Mouse (Mus musculus) hindbrain, embryonic 10.5 days (tissue): ENCODE data around the gene Kank1. TPM values are rescaled to one million over a fixed set of nuclear protein-coding genes. Genes with fewer than 3 reads are reported as not detected.

Source experiments
- DNase-seq: peaks from one replicate; pipeline ENCODE4 v3.0.0-alpha.2; 2017; ENCODE audit warnings: low spot score
- H3K27ac ChIP-seq: fragments of 300-500 bp; sonication (generic); 2 replicates; pipeline ENCODE4 v1.5.1; 2016; ENCODE audit warnings: mild to moderate bottlenecking, moderate library complexity
- H3K27me3 ChIP-seq: fragments of 300-500 bp; sonication (generic); 2 replicates; pipeline ENCODE4 v1.6.1; 2016; ENCODE audit warnings: mild to moderate bottlenecking; ENCODE audit not compliant: poor library complexity, insufficient read depth, severe bottlenecking
- H3K36me3 ChIP-seq: fragments of 300-500 bp; sonication (generic); 2 replicates; pipeline ENCODE4 v1.6.1; 2016; ENCODE audit warnings: mild to moderate bottlenecking, moderate library complexity
- H3K4me1 ChIP-seq: fragments of 300-500 bp; sonication (generic); replicated peaks from 2 replicates; pipeline ENCODE4 v1.6.1; 2016; ENCODE audit warnings: mild to moderate bottlenecking
- H3K4me3 ChIP-seq: fragments of 300-500 bp; sonication (generic); 2 replicates; pipeline ENCODE4 v1.5.1; 2016; ENCODE audit warnings: mild to moderate bottlenecking, moderate library complexity
- H3K9me3 ChIP-seq: fragments of 300-500 bp; sonication (generic); 2 replicates; pipeline ENCODE4 v1.6.1; 2016; ENCODE audit warnings: mild to moderate bottlenecking, moderate library complexity
- WGBS: fragments of 180-500 bp; shearing (Covaris S2); methylation state at CpG from one replicate; pipeline ENCODE4 v1.1.7; 2016; 5-methylcytosine and 5-hydroxymethylcytosine counted together
- polyA plus RNA-seq: library from polyadenylated mRNA; unstranded; fragments of >200 nt; fragmentation: Nextera tagmentation; extraction: Ambion mirVana; gene quantifications from 2 replicates; pipeline ENCODE4 v1.2.1, GENCODE M21; 2016

The Kank1 gene
- polyA plus RNA-seq, 1 experiment from 2014 or later = 18.4 TPM

- Histone ChIP-seq H3K9me3 (no peaks in the 10 kb centered on the region), H3K27ac (peak overlapping the region; percentile 87), H3K27me3 (peaks cover 6% of the 10 kb centered on the region; the same call in 1 of the 2 replicates), H3K4me1 (peaks cover 26% of the 10 kb centered on the region), H3K36me3 (peaks cover 27% of the 10 kb centered on the region), H3K4me3 (peak overlapping the region; percentile 57)
- DNase-seq = peak; percentile 70
- WGBS = 1% methylated on average over 28 of the region's 28 CpGs
Observed at GRCm38 (mm10) chr19:25406481-25407184, 169.9 kb downstream of the Kank1 start.

- peaks cover 33% of the 10 kb centered on the region for H3K36me3 ChIP-seq
- H3K4me3 ChIP-seq = peak overlapping the region; percentile 57
- H3K9me3 ChIP-seq = no peaks in the 10 kb centered on the region
- DNase-seq = peak; percentile 13
- peaks cover 26% of the 10 kb centered on the region for H3K4me1 ChIP-seq
- H3K27ac ChIP-seq = peak overlapping the region; percentile 87
- peaks cover 6% of the 10 kb centered on the region; the same call in 1 of the 2 replicates for H3K27me3 ChIP-seq
- 20% methylated on average over 10 of the region's 10 CpGs for WGBS
Observed at GRCm38 (mm10) chr19:25407185-25407886, 170.6 kb downstream of the Kank1 start.

DNA sequence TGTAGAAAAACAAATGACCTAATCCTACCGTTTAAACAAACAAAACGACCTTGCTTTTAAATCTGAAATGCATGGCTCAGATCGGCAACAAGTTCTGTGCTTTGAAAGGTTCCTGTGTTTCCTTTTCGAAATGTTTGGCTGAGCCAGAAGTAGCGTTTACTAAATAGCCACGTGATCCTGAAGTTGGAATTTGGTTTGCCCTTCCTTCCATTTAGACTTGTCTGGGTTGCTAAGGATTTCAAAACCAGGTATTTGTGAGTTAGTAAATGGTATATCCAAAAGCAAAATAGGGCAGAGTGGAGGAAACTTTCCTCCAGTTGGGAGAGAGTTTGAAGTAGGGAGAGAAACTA, 171.1 kb downstream of the Kank1 start:
- Histone ChIP-seq H3K27ac (peak overlapping the region; percentile 56; the same call in 1 of the 2 replicates), H3K9me3 (no peaks in the 10 kb centered on the region), H3K36me3 (peaks cover 33% of the 10 kb centered on the region), H3K4me1 (peaks cover 26% of the 10 kb centered on the region), H3K4me3 (peak overlapping the region; percentile 57; the same call in 1 of the 2 replicates), H3K27me3 (peaks cover 6% of the 10 kb centered on the region; the same call in 1 of the 2 replicates)
- 47% methylated on average over 6 of the region's 6 CpGs for WGBS
- no peak for DNase-seq

GRCm38 (mm10) chr19:25409239-25409638, 172.5 kb downstream of the Kank1 start:
- 94% methylated on average over 9 of the region's 9 CpGs for WGBS
- peaks cover 26% of the 10 kb centered on the region for H3K4me1 ChIP-seq
- no peak overlapping the region for H3K27ac ChIP-seq
- H3K9me3 ChIP-seq = no peaks in the 10 kb centered on the region
- no peak overlapping the region for H3K4me3 ChIP-seq
- DNase-seq = no peak
- peaks cover 33% of the 10 kb centered on the region for H3K36me3 ChIP-seq
- peaks cover 6% of the 10 kb centered on the region; the same call in 1 of the 2 replicates for H3K27me3 ChIP-seq

DNA sequence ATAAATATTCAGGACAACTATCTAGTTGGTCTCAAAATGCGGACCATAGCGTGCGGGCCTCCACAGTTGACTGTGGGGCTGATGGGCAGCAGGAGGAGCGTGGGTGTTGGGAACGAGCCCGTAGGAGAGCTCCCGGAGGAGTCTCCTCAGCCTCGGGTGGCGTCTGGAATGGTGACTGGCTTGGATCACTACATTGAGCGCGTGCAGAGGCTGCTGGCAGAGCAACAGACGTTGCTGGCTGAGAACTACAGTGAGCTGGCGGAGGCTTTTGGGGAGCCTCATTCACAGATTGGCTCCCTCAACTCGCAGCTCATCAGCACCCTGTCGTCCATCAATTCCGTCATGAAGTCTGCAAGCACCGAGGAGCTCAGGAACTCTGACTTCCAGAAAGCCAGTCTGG, 174.6 kb downstream of the Kank1 start:
- no peak for DNase-seq
- Histone ChIP-seq H3K36me3 (peaks cover 33% of the 10 kb centered on the region), H3K4me3 (no peak overlapping the region), H3K4me1 (peaks cover 19% of the 10 kb centered on the region), H3K27ac (no peak overlapping the region), H3K27me3 (peaks cover 1% of the 10 kb centered on the region; the same call in 1 of the 2 replicates), H3K9me3 (no peaks in the 10 kb centered on the region)
- 90% methylated on average over 17 of the region's 17 CpGs for WGBS

GRCm38 (mm10) chr19:25415448-25415847, 178.7 kb downstream of the Kank1 start:
- Histone ChIP-seq H3K27ac (no peak overlapping the region), H3K4me3 (no peak overlapping the region), H3K27me3 (no peaks in the 10 kb centered on the region), H3K4me1 (no peaks in the 10 kb centered on the region), H3K9me3 (no peaks in the 10 kb centered on the region), H3K36me3 (peaks cover 18% of the 10 kb centered on the region)
- WGBS = 87% methylated on average over 5 of the region's 5 CpGs
- DNase-seq = no peak

DNA sequence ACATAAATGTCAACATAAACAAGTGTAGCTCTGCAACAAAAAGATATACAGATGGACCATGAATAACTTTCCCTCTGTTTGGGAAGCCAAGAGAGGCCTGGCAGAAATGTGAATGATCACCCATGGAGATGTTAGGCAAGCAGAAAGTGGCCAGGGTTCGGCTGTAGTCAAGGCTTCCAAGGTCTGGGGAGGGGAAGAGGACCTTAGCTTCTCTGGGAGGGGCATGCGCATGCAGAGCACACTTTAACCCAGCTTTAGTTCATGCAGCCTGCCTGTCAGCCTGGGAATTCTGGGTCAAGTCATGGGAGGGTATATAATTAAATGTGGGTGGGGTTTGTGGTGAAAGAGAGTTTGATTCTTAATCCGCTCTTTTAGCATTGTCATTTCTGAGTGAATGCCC, 180.9 kb downstream of the Kank1 start:
- 81% methylated on average over 3 of the region's 3 CpGs for WGBS
- no peaks in the 10 kb centered on the region for H3K27me3 ChIP-seq

DNA sequence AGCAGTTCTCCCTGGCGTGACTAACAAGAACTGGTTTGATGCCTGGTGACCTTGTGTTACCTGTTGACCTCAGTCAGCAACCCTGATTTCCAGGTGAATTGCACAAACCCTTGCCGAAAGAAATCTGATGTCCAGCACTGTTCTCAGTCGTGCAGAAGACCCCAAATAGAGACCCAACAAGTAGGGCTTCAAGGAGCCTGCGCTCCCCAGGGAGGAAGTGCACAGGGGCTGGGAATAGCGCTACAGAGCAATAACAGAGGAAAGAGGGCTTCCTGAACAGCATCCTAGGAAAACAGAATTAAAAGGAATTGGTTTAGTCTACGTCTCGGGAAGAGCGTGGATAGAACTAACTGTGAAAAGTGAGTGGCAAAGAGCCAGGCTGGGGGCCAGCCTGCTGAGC, 183.2 kb downstream of the Kank1 start:
- Histone ChIP-seq H3K36me3 (peaks cover 24% of the 10 kb centered on the region), H3K27me3 (no peaks in the 10 kb centered on the region), H3K4me1 (no peaks in the 10 kb centered on the region), H3K9me3 (no peaks in the 10 kb centered on the region), H3K27ac (no peak overlapping the region), H3K4me3 (no peak overlapping the region)
- no peak for DNase-seq
- 81% methylated on average over 8 of the region's 8 CpGs for WGBS

More for the DNA sequence above, 180.9 kb downstream of the Kank1 start:
- Histone ChIP-seq H3K4me1 (no peaks in the 10 kb centered on the region), H3K36me3 (peaks cover 8% of the 10 kb centered on the region; the same call in 1 of the 2 replicates), H3K4me3 (no peak overlapping the region), H3K27ac (no peak overlapping the region), H3K9me3 (no peaks in the 10 kb centered on the region)
- no peak for DNase-seq

DNA sequence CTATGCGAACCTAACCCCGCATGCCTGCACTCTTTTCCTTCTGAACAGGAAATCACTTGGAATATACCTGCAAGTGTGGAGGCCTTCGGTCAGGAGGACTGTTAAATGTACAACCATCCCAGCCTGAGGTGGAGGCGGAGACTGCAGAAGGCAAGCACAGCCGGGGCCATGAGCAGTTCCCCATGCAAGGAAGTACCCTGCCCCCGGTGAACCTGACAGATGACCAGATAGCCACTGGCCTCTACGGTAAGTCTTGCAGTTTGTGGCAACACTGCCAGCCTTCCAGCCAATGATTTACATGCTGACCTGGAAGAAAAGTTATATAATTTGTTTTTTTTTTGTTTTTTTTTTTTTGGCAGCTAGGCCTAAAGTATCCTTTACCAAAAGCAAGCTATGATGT, 185.3 kb downstream of the Kank1 start:
- Histone ChIP-seq H3K27ac (no peak overlapping the region), H3K36me3 (peaks cover 42% of the 10 kb centered on the region), H3K4me1 (no peaks in the 10 kb centered on the region), H3K9me3 (no peaks in the 10 kb centered on the region), H3K4me3 (no peak overlapping the region), H3K27me3 (no peaks in the 10 kb centered on the region)
- WGBS = 90% methylated on average over 7 of the region's 7 CpGs
- DNase-seq = no peak

DNA sequence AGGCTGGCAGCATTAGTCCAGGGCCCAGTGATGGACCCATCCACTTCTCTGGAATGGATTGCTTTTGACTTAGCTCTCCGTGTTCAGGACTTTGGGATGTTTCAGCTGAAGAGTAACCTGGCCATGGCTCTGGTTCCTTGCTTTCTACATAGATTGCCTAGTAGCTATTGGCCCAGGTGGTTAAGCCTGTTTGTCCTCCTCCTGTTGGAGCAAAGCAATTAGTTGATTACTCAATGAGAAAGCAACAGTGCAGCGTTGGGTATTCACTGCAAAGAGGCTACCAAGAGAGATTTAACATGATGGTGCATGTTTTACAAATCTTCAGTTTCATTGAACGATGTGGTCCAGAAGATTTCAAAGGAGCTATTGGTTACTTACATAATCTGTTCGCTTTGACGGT, 186.6 kb downstream of the Kank1 start:
- Histone ChIP-seq H3K4me1 (no peaks in the 10 kb centered on the region), H3K27me3 (no peaks in the 10 kb centered on the region), H3K4me3 (no peak overlapping the region), H3K27ac (no peak overlapping the region), H3K9me3 (no peaks in the 10 kb centered on the region), H3K36me3 (peaks cover 53% of the 10 kb centered on the region)
- WGBS = 95% methylated on average over 5 of the region's 5 CpGs
- DNase-seq = no peak

- 95% methylated on average over 5 of the region's 5 CpGs for WGBS
- Histone ChIP-seq H3K4me3 (no peak overlapping the region), H3K27me3 (no peaks in the 10 kb centered on the region), H3K4me1 (no peaks in the 10 kb centered on the region), H3K27ac (no peak overlapping the region), H3K9me3 (no peaks in the 10 kb centered on the region), H3K36me3 (peaks cover 83% of the 10 kb centered on the region)
- DNase-seq = no peak
Observed at GRCm38 (mm10) chr19:25426431-25426830, 189.7 kb downstream of the Kank1 start.

DNA sequence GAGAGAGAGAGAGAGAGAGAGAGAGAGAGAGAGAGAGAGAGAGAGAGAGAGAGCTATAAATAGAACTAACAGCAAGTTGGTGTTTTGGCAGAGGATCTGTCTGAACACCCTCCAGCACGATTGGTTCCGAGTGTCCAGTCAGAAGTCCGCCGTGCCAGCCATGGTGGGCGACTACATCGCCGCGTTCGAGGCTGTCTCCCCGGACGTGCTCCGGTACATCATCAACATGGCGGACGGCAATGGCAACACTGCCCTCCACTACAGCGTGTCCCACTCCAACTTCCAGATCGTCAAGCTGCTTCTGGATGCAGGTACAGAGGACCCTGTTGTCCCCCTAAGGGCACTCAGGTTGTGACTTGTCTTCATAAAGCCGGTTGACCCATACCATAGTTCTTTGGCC, 191.1 kb downstream of the Kank1 start:
- 95% methylated on average over 17 of the region's 17 CpGs for WGBS
- no peaks in the 10 kb centered on the region for H3K4me1 ChIP-seq

GRCm38 (mm10) chr19:25428338-25428962, 191.7 kb downstream of the Kank1 start:
- no peaks in the 10 kb centered on the region for H3K4me1 ChIP-seq
- H3K9me3 ChIP-seq = no peaks in the 10 kb centered on the region
- no peak overlapping the region for H3K4me3 ChIP-seq
- H3K27ac ChIP-seq = no peak overlapping the region
- no peaks in the 10 kb centered on the region for H3K27me3 ChIP-seq
- DNase-seq = no peak
- peaks cover 88% of the 10 kb centered on the region for H3K36me3 ChIP-seq
- WGBS = 84% methylated on average over 13 of the region's 13 CpGs

More for the DNA sequence above, 191.1 kb downstream of the Kank1 start:
- no peaks in the 10 kb centered on the region for H3K9me3 ChIP-seq
- H3K27ac ChIP-seq = no peak overlapping the region
- no peak overlapping the region for H3K4me3 ChIP-seq
- peaks cover 88% of the 10 kb centered on the region for H3K36me3 ChIP-seq
- H3K27me3 ChIP-seq = no peaks in the 10 kb centered on the region
- no peak for DNase-seq
